Mouse (Mus musculus) spleen, adult 12 weeks (tissue): ENCODE results near the gene 3830406C13Rik.

Experiments used
- DNase-seq: peaks from one replicate; pipeline ENCODE4 v3.0.0; 2022; ENCODE audit warnings: low spot score

Gene 3830406C13Rik

GRCm38 (mm10) chr14:12342458-12343131 is 58.6 kb downstream of the 3830406C13Rik start:
- DNase-seq: no peak

DNA sequence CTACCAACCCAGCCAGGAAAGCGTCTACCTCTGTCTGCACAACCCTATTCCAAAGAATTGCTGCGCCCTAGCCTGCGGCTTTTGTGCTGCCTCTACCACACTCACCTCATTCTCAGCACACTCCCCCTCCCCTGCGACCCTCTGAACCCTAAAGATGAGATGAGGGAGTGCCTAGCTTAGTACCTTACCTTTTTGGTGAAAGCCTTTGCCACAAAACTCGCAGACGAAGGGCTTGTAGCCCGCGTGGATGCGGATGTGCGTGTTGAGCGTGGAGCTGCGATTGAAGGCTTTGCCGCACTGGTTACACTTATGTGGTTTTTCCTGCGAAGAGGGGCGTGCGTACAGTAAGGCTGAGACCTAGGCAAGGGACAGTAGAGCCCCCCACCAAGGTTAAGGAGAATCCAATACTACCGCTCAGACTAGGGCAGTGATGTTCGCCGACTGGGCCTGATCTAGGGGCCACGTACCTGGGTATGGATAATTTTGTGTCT is 59.5 kb downstream of the 3830406C13Rik start:
- no peak for DNase-seq

GRCm38 (mm10) chr14:12344061-12344745 is 60.2 kb downstream of the 3830406C13Rik start:
- DNase-seq: no peak

DNA sequence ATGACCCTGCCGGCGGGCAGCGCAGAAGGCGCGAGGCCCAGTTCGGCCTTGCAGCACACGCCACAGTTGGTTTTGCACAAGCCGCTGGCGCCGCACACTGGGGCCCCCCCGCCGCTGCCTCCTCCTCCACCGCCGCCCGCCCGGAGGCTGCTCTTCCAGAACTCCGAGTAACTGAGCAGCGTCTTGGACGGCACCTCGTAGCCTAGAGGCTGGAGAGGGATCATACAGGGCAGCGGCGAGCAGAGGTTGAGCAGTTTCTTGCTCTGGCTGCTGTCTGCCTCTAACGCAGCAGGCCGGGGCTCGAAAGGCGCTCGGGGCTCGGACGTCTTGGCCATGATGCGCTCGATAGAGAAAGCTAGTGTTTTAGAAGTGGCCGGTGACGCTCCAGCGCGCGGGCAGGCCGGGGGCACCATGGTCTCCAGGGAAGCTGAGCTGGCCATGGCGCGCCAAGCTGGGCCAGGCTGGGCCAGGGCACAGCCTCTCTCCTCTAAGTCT is 60.8 kb downstream of the 3830406C13Rik start:
- DNase-seq: no peak

DNA sequence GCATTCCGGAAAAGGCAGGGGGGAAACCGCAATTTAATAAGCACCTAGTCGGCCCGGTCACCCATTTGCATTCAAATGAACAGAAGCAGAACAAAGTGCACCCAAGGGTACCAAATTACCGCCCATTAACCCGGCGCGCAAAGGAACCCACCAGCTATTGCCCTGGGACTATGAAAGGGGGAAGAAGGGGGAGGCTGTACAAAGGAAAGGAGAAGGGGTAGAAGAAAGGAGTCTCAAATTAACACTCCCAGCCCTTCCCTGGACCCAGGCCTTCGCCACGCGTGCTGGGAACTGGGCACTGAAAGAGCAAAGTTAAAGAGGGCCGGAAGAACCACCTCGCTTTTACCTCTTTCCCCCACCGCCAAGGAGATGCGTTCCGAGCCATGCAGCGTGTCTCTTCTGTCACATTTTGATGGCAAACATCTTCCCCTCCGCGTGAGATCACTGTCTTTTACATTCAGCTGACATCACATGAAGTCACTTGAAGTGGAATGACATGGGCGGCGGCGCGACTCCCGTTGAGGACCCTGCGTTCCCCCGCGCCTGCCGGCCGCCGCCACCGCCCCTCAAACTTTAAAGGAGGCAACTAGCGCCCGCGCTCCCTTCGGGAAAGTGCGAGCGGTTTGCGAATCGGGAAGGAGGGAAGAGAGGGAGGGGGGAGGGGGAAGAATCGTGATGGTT is 61.4 kb downstream of the 3830406C13Rik start:
- no peak for DNase-seq

- DNase-seq: no peak
Measured at GRCm38 (mm10) chr14:12346011-12346864, 62.3 kb downstream of the 3830406C13Rik start.

- no peak for DNase-seq
Measured at GRCm38 (mm10) chr14:12346865-12347600, 63.1 kb downstream of the 3830406C13Rik start.

DNA sequence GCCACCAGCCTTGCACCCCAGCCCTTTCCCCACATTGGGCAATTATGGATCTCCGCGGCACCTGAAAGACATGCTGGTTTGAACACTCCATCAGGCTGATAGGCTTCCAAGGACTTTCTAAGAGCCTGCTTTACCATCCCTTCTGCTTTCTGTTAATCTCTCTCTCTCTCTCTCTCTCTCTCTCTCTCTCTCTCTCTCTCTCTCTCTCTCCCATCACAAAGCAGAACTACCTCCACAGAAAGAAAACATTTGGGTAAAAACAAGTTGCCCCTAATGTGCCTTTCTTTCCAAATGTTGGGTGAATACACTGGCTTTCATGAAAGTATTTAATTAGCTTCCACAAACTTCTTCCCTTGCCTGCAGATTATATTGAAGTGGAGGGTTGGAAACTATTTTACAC is 64.1 kb downstream of the 3830406C13Rik start, which contains the start of gene Fezf2:
Gene Fezf2, minus strand, starts transcription at position 101 of the 400 bp plus-strand sequence.
- DNase-seq: no peak

- DNase-seq: no peak
Measured at GRCm38 (mm10) chr14:12349334-12350090, 65.5 kb downstream of the 3830406C13Rik start.

DNA sequence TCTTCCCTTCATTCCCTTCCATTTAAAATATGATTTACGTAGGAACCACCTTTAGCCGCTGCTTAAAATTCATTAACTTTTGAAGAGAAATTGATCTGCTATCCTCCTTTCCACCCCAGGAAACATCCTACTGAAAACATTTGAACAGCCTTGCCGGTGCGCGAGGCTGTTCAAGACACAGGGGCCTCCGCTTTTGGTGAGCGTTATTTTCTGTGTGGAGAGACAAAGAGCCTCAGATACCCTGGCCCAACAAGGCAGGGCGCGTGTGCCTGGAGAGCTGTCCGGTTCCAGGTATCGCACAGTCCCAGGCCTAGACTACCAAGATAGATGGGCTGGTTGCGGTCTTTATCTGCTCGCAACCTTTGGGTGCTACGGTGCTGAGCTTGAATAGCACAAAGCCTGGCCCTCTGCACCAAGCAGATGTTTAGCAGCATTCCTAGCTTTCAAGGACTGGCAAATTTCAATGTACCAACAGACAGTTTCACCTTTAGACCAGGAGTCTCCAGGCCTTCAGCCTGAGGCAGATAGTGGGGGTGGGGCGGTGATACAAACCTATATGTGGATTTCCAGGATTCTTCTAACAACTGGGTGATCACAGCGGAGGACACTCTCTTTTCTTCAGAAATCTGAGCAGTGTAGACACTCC is 66.4 kb downstream of the 3830406C13Rik start:
- DNase-seq: no peak
